Mouse (Mus musculus) embryonic facial prominence, embryonic 13.5 days (tissue): ENCODE data around the gene Il34. TPM values are rescaled to one million over a fixed set of nuclear protein-coding genes. Genes with fewer than 3 reads are reported as not detected.
A peak's percentile ranks its signal among the peaks of the same experiment; 100 is the strongest.

Source experiments
- ATAC-seq: fragments of 200-750 bp; cut with Nextera tagmentation; 2 replicates; pipeline ENCODE4 v1.8.0; 2017; ENCODE audit warnings: low read depth; ENCODE audit not compliant: insufficient number of reproducible peaks, insufficient read depth, low FRiP score, low TSS enrichment
- H3K27ac ChIP-seq: fragments of 300-500 bp; sonication (generic); 2 replicates; pipeline ENCODE4 v1.5.1; 2015; ENCODE audit warnings: moderate library complexity, mild to moderate bottlenecking, inconsistent platforms
- H3K27me3 ChIP-seq: fragments of 300-500 bp; sonication (generic); 2 replicates; pipeline ENCODE4 v1.6.1; 2015; ENCODE audit warnings: mild to moderate bottlenecking, inconsistent platforms
- H3K36me3 ChIP-seq: fragments of 300-500 bp; sonication (generic); 2 replicates; pipeline ENCODE4 v1.6.1; 2015; ENCODE audit warnings: mild to moderate bottlenecking, inconsistent platforms
- H3K4me1 ChIP-seq: fragments of 300-500 bp; sonication (generic); 2 replicates; pipeline ENCODE4 v1.6.1; 2015; ENCODE audit warnings: inconsistent platforms
- H3K4me2 ChIP-seq: fragments of 300-500 bp; sonication (generic); 2 replicates; pipeline ENCODE4 v1.6.1; 2015; ENCODE audit warnings: moderate library complexity, mild to moderate bottlenecking, inconsistent platforms
- H3K4me3 ChIP-seq: fragments of 300-500 bp; sonication (generic); 2 replicates; pipeline ENCODE4 v1.5.1; 2015; ENCODE audit warnings: mild to moderate bottlenecking, inconsistent platforms
- H3K9ac ChIP-seq: fragments of 300-500 bp; sonication (generic); 2 replicates; pipeline ENCODE4 v1.6.1; 2015; ENCODE audit warnings: mild to moderate bottlenecking, inconsistent platforms
- H3K9me3 ChIP-seq: fragments of 300-500 bp; sonication (generic); 2 replicates; pipeline ENCODE4 v1.6.1; 2016; ENCODE audit warnings: inconsistent platforms
- whole genome bisulfite sequencing: fragments of 180-500 bp; shearing (Covaris S2); methylation state at CpG from one replicate; pipeline ENCODE4 v1.1.7; 2015; ENCODE audit warnings: mixed read lengths; 5-methylcytosine and 5-hydroxymethylcytosine counted together
- polyA plus RNA-seq: library from polyadenylated mRNA; unstranded; fragments of >200 nt; fragmentation: Nextera tagmentation; extraction: Ambion mirVana; gene quantifications from 2 replicates; pipeline ENCODE4 v1.2.1, GENCODE M21; 2015

Gene Il34
- polyA plus RNA-seq, 1 experiment from 2014 or later: 0.60 TPM

DNA sequence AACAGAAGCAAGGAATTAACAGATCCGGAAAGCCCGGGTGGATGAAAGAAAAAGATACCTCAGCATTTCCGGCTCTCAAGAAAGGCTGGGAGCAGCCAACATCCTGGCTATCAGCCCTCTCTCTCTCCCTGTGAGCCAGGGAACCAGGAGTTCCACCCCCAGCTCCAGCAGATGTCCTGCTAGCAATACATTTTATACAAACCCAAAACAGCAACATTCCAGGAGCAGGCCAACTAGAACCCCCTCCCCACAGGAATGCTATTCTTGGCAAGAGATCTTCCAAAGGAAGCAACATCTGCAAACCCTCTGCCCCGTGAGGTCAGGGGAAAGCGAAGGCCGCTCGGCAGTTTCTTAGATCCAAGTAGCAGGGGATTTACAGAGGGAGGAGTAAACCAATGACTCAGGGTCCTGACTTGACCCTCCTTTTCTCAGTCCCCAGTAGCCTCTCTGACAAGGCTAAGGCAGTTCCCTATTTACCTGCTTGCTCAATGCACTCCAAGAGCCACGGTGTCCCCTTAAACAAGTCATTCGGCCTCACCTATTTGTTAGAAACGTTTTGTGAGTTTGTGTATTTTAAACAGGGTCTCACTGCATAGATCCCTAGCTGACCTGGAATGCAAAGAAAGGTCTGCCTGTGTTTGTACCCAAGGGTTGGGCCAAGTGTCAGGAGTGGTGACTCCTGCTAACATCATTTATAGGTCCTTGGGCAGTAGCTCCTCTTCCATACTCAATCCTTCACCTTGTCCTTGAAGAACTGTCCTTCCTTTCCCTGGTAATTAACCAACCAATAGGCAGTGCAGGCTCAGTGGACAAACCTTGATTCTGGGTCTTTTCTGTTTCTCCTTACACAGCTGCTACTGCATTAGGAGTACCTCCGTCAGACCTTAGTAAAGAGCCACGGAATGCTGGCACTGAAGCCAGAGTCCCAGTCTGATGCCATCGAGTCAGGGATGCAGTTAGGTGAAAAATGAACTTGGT is 3.1 kb upstream of the Il34 start:
- peaks cover 50% of the 10 kb centered on the region for H3K36me3 ChIP-seq
- ATAC-seq: peak; percentile 65; the same call in 1 of the 2 replicates
- H3K27ac ChIP-seq: peak overlapping the region; percentile 77

DNA sequence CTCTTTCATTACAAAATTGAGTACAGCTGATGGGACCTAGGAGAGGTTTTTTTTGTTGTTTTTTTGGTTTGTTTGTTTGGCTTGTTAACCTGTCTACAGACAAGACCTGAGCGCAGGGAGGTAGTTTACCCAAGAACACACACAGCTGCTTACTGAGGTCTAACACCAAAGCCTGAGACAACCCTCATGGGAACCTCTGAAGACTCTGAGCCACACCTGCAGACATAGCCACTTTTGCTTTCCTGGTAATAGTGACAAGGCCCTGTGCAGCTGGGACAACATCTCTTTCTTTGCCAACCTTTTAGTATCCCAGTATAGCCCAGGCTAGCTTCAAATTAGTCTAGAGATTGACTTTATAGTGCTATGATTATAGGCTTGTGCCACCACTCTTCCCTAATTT is 422 bp upstream of the Il34 start:
- H3K4me2 ChIP-seq: no peak overlapping the region
- no peak for ATAC-seq
- H3K27me3 ChIP-seq: no peaks in the 10 kb centered on the region
- H3K36me3 ChIP-seq: peaks cover 24% of the 10 kb centered on the region
- no peak overlapping the region for H3K9ac ChIP-seq
- H3K27ac ChIP-seq: no peak overlapping the region
- no peak overlapping the region for H3K4me3 ChIP-seq
- H3K4me1 ChIP-seq: peaks cover 31% of the 10 kb centered on the region
- WGBS: 84% methylated on average over 1 of the region's 1 CpGs
- H3K9me3 ChIP-seq: no peaks in the 10 kb centered on the region

More for the DNA sequence above, 3.1 kb upstream of the Il34 start:
- H3K4me1 ChIP-seq: peaks cover 31% of the 10 kb centered on the region
- H3K27me3 ChIP-seq: no peaks in the 10 kb centered on the region
- H3K4me2 ChIP-seq: no peak overlapping the region
- WGBS: 43% methylated on average over 13 of the region's 13 CpGs
- H3K9me3 ChIP-seq: no peaks in the 10 kb centered on the region
- no peak overlapping the region for H3K4me3 ChIP-seq
- H3K9ac ChIP-seq: 0 out of 2 replicates have a peak overlapping the region, but pooled peaks have one; percentile 4

GRCm38 (mm10) chr8:110804825-110805514 is 754 bp downstream of the Il34 start:
- ATAC-seq: no peak
- H3K9ac ChIP-seq: no peak overlapping the region
- H3K36me3 ChIP-seq: peaks cover 12% of the 10 kb centered on the region
- no peaks in the 10 kb centered on the region for H3K27me3 ChIP-seq
- no peak overlapping the region for H3K4me2 ChIP-seq
- WGBS: 51% methylated on average over 3 of the region's 3 CpGs
- H3K4me1 ChIP-seq: peaks cover 38% of the 10 kb centered on the region
- H3K9me3 ChIP-seq: no peaks in the 10 kb centered on the region
- H3K4me3 ChIP-seq: no peak overlapping the region
- H3K27ac ChIP-seq: no peak overlapping the region

- Histone ChIP-seq H3K27ac (no peak overlapping the region), H3K4me3 (no peak overlapping the region), H3K27me3 (no peaks in the 10 kb centered on the region), H3K36me3 (peaks cover 1% of the 10 kb centered on the region; the same call in 1 of the 2 replicates), H3K9ac (no peak overlapping the region), H3K4me1 (peaks cover 30% of the 10 kb centered on the region), H3K4me2 (no peak overlapping the region), H3K9me3 (no peaks in the 10 kb centered on the region)
- WGBS: 82% methylated on average over 9 of the region's 9 CpGs
- ATAC-seq: no peak
Measured at GRCm38 (mm10) chr8:110803856-110804255, 1.9 kb downstream of the Il34 start.

GRCm38 (mm10) chr8:110802988-110803387 is 2.7 kb downstream of the Il34 start:
- H3K27ac ChIP-seq: no peak overlapping the region
- no peaks in the 10 kb centered on the region for H3K9me3 ChIP-seq
- peaks cover 21% of the 10 kb centered on the region; the same call in 1 of the 2 replicates for H3K4me1 ChIP-seq
- no peak overlapping the region for H3K9ac ChIP-seq
- no peaks in the 10 kb centered on the region for H3K27me3 ChIP-seq
- H3K36me3 ChIP-seq: no peaks in the 10 kb centered on the region
- 82% methylated on average over 5 of the region's 5 CpGs for WGBS
- no peak overlapping the region for H3K4me3 ChIP-seq
- no peak for ATAC-seq
- no peak overlapping the region for H3K4me2 ChIP-seq

DNA sequence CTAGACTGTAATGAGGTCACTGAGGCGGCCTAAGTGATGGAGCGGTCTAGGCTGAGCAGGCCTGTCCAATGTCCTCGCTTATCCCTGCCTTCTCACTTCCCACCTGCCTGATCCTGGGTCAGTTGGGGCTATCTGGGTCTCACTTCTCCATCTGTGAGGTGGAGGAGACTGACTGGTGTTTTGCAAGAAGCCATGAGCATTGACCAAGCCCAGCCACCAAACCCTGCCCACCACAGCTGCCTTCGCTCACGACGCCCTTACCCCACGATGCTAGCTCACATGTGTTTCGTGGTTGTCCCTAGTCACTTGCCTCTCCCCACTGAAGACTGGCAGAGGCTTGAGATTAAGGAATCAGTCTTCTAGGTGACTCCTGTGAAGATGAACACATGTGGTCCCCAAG is 8.6 kb downstream of the Il34 start:
- H3K27ac ChIP-seq: no peak overlapping the region
- no peaks in the 10 kb centered on the region for H3K27me3 ChIP-seq
- no peak overlapping the region for H3K9ac ChIP-seq
- no peak overlapping the region for H3K4me3 ChIP-seq
- peaks cover 22% of the 10 kb centered on the region for H3K4me1 ChIP-seq
- ATAC-seq: no peak
- no peaks in the 10 kb centered on the region for H3K36me3 ChIP-seq
- H3K4me2 ChIP-seq: no peak overlapping the region
- 92% methylated on average over 8 of the region's 8 CpGs for WGBS
- peaks cover 3% of the 10 kb centered on the region; the same call in 1 of the 2 replicates for H3K9me3 ChIP-seq

DNA sequence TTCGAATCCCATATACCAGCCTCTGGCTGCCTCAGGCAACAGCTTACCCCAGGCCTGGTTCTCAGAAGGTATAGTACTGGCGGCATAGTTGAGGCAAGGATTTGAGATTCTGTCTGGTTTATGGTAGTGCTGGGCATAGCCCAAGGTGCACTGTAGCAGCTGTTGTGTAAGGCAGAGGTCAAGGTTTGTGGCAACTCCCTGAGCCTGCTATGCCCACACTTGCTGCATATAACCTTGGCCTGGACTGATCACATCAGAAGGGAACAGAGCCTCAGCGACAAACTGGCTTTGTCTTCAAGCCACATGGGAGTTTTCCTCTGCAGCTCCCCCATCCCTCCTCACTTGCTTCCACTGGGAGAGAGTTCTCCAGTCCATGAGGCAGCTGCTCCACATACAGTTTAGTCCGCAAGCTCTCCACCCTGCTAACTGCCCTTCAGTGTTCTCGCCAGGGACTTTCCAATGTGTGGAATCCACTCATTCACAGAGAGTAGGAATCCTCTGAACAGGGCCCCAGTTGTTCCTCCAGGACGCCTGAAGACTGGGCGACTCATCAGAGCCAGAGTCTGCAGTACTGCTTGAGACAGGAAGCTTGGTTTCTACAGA is 11.3 kb downstream of the Il34 start:
- 84% methylated on average over 7 of the region's 7 CpGs for WGBS
- Histone ChIP-seq H3K36me3 (no peaks in the 10 kb centered on the region), H3K4me1 (peaks cover 25% of the 10 kb centered on the region), H3K4me2 (no peak overlapping the region), H3K9me3 (peaks cover 3% of the 10 kb centered on the region; the same call in 1 of the 2 replicates), H3K27ac (no peak overlapping the region), H3K4me3 (no peak overlapping the region), H3K27me3 (no peaks in the 10 kb centered on the region), H3K9ac (no peak overlapping the region)
- 0 out of 2 replicates have a peak, but pooled peaks have one; percentile 13 for ATAC-seq

DNA sequence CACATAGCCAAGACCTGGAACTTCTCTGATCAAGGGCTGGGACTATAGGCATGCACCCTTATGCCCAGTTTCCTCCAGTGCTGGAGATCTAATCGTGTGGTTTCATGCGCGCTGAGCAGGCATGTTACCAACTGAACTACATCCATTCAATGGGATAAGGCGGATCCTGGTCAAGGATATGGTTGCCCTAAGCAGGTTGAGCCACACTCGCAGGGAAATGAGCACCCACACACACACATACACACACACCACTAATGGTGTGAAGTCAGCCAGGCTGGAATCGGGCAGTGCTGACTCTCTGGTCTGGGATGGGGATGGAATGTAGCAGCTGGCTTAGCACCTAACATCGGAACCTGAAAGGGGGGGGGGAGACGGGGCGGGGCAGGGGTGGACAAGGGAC is 11.8 kb downstream of the Il34 start:
- Histone ChIP-seq H3K27me3 (no peaks in the 10 kb centered on the region), H3K4me2 (no peak overlapping the region), H3K9ac (no peak overlapping the region), H3K9me3 (peaks cover 3% of the 10 kb centered on the region; the same call in 1 of the 2 replicates), H3K27ac (no peak overlapping the region), H3K36me3 (no peaks in the 10 kb centered on the region), H3K4me3 (no peak overlapping the region), H3K4me1 (peaks cover 31% of the 10 kb centered on the region)
- 87% methylated on average over 9 of the region's 9 CpGs for WGBS
- ATAC-seq: no peak

GRCm38 (mm10) chr8:110793511-110793910 is 12.2 kb downstream of the Il34 start:
- WGBS: 65% methylated on average over 9 of the region's 9 CpGs
- no peak overlapping the region for H3K4me2 ChIP-seq
- no peaks in the 10 kb centered on the region for H3K27me3 ChIP-seq
- peaks cover 3% of the 10 kb centered on the region; the same call in 1 of the 2 replicates for H3K9me3 ChIP-seq
- no peaks in the 10 kb centered on the region for H3K36me3 ChIP-seq
- H3K4me1 ChIP-seq: peaks cover 33% of the 10 kb centered on the region
- no peak overlapping the region for H3K9ac ChIP-seq
- no peak for ATAC-seq
- H3K27ac ChIP-seq: no peak overlapping the region
- H3K4me3 ChIP-seq: no peak overlapping the region

GRCm38 (mm10) chr8:110792574-110793200 is 13.0 kb downstream of the Il34 start:
- no peak for ATAC-seq
- Histone ChIP-seq H3K4me1 (peaks cover 33% of the 10 kb centered on the region), H3K4me2 (no peak overlapping the region)

GRCm38 (mm10) chr8:110791164-110791563 is 14.6 kb downstream of the Il34 start:
- no peak overlapping the region for H3K27ac ChIP-seq
- H3K4me1 ChIP-seq: peaks cover 33% of the 10 kb centered on the region
- 68% methylated on average over 10 of the region's 10 CpGs for WGBS
- no peaks in the 10 kb centered on the region for H3K36me3 ChIP-seq
- no peak overlapping the region for H3K4me2 ChIP-seq
- H3K9ac ChIP-seq: no peak overlapping the region
- H3K4me3 ChIP-seq: no peak overlapping the region
- no peak for ATAC-seq
- H3K27me3 ChIP-seq: no peaks in the 10 kb centered on the region
- H3K9me3 ChIP-seq: peaks cover 3% of the 10 kb centered on the region; the same call in 1 of the 2 replicates

More at GRCm38 (mm10) chr8:110792574-110793200, 13.0 kb downstream of the Il34 start:
- 74% methylated on average over 11 of the region's 11 CpGs for WGBS
- H3K27ac ChIP-seq: no peak overlapping the region
- no peaks in the 10 kb centered on the region for H3K36me3 ChIP-seq
- H3K9me3 ChIP-seq: peaks cover 3% of the 10 kb centered on the region; the same call in 1 of the 2 replicates
- no peak overlapping the region for H3K9ac ChIP-seq
- no peaks in the 10 kb centered on the region for H3K27me3 ChIP-seq
- no peak overlapping the region for H3K4me3 ChIP-seq
